Mouse (Mus musculus) liver, embryonic 13.5 days (tissue): ENCODE data around the gene Chn1. TPM values are rescaled to one million over a fixed set of nuclear protein-coding genes. Genes with fewer than 3 reads are reported as not detected.

Experiments
- ATAC-seq: fragments of 200-750 bp; cut with Nextera tagmentation; 2 replicates; pipeline ENCODE4 v1.8.0; 2017; ENCODE audit warnings: low read depth, mild to moderate bottlenecking, moderate number of reproducible peaks, moderate library complexity
- DNase-seq: peaks from one replicate; pipeline ENCODE4 v3.0.0; 2022
- H3K27ac ChIP-seq: fragments of 300-500 bp; sonication (generic); 2 replicates; pipeline ENCODE4 v1.5.1; 2015; ENCODE audit warnings: moderate library complexity, mild to moderate bottlenecking, inconsistent platforms
- H3K27me3 ChIP-seq: fragments of 300-500 bp; sonication (generic); 2 replicates; pipeline ENCODE4 v1.6.1; 2015; ENCODE audit warnings: mild to moderate bottlenecking, inconsistent platforms
- H3K36me3 ChIP-seq: fragments of 300-500 bp; sonication (generic); 2 replicates; pipeline ENCODE4 v1.6.1; 2015; ENCODE audit warnings: mild to moderate bottlenecking, inconsistent platforms
- H3K4me1 ChIP-seq: fragments of 300-500 bp; sonication (generic); replicated peaks from 2 replicates; pipeline ENCODE4 v1.6.1; 2015; ENCODE audit warnings: inconsistent platforms
- H3K4me2 ChIP-seq: fragments of 300-500 bp; sonication (generic); 2 replicates; pipeline ENCODE4 v1.6.1; 2015; ENCODE audit warnings: inconsistent platforms, mild to moderate bottlenecking, moderate library complexity
- H3K4me3 ChIP-seq: fragments of 300-500 bp; sonication (generic); replicated peaks from 2 replicates; pipeline ENCODE4 v1.5.1; 2015; ENCODE audit warnings: mild to moderate bottlenecking, inconsistent platforms
- H3K9ac ChIP-seq: fragments of 300-500 bp; sonication (generic); 2 replicates; pipeline ENCODE4 v1.6.1; 2015; ENCODE audit warnings: mild to moderate bottlenecking, inconsistent platforms
- H3K9me3 ChIP-seq: fragments of 300-500 bp; sonication (generic); replicated peaks from 2 replicates; pipeline ENCODE4 v1.6.1; 2016; ENCODE audit warnings: inconsistent platforms
- WGBS: fragments of 180-500 bp; shearing (Covaris S2); methylation state at CpG from one replicate; pipeline ENCODE4 v1.1.7; 2015; ENCODE audit not compliant: insufficient replicate concordance; 5-methylcytosine and 5-hydroxymethylcytosine counted together
- polyA plus RNA-seq: library from polyadenylated mRNA; unstranded; fragments of >200 nt; fragmentation: Nextera tagmentation; extraction: Ambion mirVana; gene quantifications from 2 replicates; pipeline ENCODE4 v1.2.1, GENCODE M21; 2015

The Chn1 gene
- polyA plus RNA-seq, 1 experiment from 2014 or later, result 0.96 TPM

GRCm38 (mm10) chr2:73660566-73661134 lies 114.5 kb downstream of the Chn1 start:
- Histone ChIP-seq H3K4me3 (no peak overlapping the region), H3K9ac (no peak overlapping the region), H3K4me2 (no peak overlapping the region), H3K27me3 (no peaks in the 10 kb centered on the region), H3K4me1 (no peaks in the 10 kb centered on the region), H3K9me3 (no peaks in the 10 kb centered on the region), H3K27ac (no peak overlapping the region), H3K36me3 (no peaks in the 10 kb centered on the region)
- WGBS, result 77% methylated on average over 11 of the region's 11 CpGs
- ATAC-seq, result no peak
- no peak for DNase-seq

- H3K27ac ChIP-seq, result no peak overlapping the region
- H3K4me3 ChIP-seq, result no peak overlapping the region
- H3K9ac ChIP-seq, result no peak overlapping the region
- no peaks in the 10 kb centered on the region for H3K36me3 ChIP-seq
- ATAC-seq, result no peak
- no peak for DNase-seq
- WGBS, result 44% methylated on average over 18 of the region's 18 CpGs
- H3K27me3 ChIP-seq, result no peaks in the 10 kb centered on the region
- no peak overlapping the region for H3K4me2 ChIP-seq
- no peaks in the 10 kb centered on the region for H3K9me3 ChIP-seq
- no peaks in the 10 kb centered on the region for H3K4me1 ChIP-seq
These were observed 115.2 kb downstream of the Chn1 start for GRCm38 (mm10) chr2:73659726-73660565.

- Histone ChIP-seq H3K27me3 (no peaks in the 10 kb centered on the region), H3K27ac (no peak overlapping the region), H3K4me2 (no peak overlapping the region), H3K36me3 (no peaks in the 10 kb centered on the region), H3K4me1 (no peaks in the 10 kb centered on the region), H3K9ac (no peak overlapping the region), H3K4me3 (no peak overlapping the region), H3K9me3 (no peaks in the 10 kb centered on the region)
- no peak for DNase-seq
- no peak for ATAC-seq
- 57% methylated on average over 8 of the region's 8 CpGs for WGBS
These were observed 116.1 kb downstream of the Chn1 start for GRCm38 (mm10) chr2:73659041-73659440.

GRCm38 (mm10) chr2:73657961-73658360 lies 117.2 kb downstream of the Chn1 start:
- Histone ChIP-seq H3K4me2 (no peak overlapping the region), H3K27me3 (no peaks in the 10 kb centered on the region), H3K9me3 (no peaks in the 10 kb centered on the region), H3K4me1 (no peaks in the 10 kb centered on the region), H3K36me3 (no peaks in the 10 kb centered on the region), H3K27ac (no peak overlapping the region), H3K4me3 (no peak overlapping the region), H3K9ac (no peak overlapping the region)
- DNase-seq, result no peak
- WGBS, result 67% methylated on average over 3 of the region's 3 CpGs
- ATAC-seq, result no peak

- Histone ChIP-seq H3K9me3 (no peaks in the 10 kb centered on the region), H3K36me3 (no peaks in the 10 kb centered on the region), H3K4me1 (no peaks in the 10 kb centered on the region), H3K27ac (no peak overlapping the region), H3K27me3 (no peaks in the 10 kb centered on the region), H3K9ac (no peak overlapping the region), H3K4me2 (no peak overlapping the region), H3K4me3 (no peak overlapping the region)
- DNase-seq, result no peak
- WGBS, result 65% methylated on average over 7 of the region's 7 CpGs
- no peak for ATAC-seq
These were observed 118.0 kb downstream of the Chn1 start for GRCm38 (mm10) chr2:73657151-73657550.

- Histone ChIP-seq H3K36me3 (no peaks in the 10 kb centered on the region), H3K4me3 (no peak overlapping the region), H3K4me2 (no peak overlapping the region), H3K9ac (no peak overlapping the region), H3K27ac (no peak overlapping the region), H3K4me1 (no peaks in the 10 kb centered on the region), H3K27me3 (no peaks in the 10 kb centered on the region), H3K9me3 (no peaks in the 10 kb centered on the region)
- DNase-seq (no peak), ATAC-seq (no peak)
- 63% methylated on average over 4 of the region's 4 CpGs for WGBS
These were observed 119.5 kb downstream of the Chn1 start for GRCm38 (mm10) chr2:73655663-73656062.

- no peak overlapping the region for H3K4me2 ChIP-seq
- no peaks in the 10 kb centered on the region for H3K9me3 ChIP-seq
- WGBS, result 61% methylated on average over 1 of the region's 1 CpGs
- H3K4me3 ChIP-seq, result no peak overlapping the region
- no peaks in the 10 kb centered on the region for H3K36me3 ChIP-seq
- H3K27ac ChIP-seq, result no peak overlapping the region
- no peak overlapping the region for H3K9ac ChIP-seq
- DNase-seq (no peak), ATAC-seq (no peak)
- H3K27me3 ChIP-seq, result no peaks in the 10 kb centered on the region
- no peaks in the 10 kb centered on the region for H3K4me1 ChIP-seq
These were observed 120.3 kb downstream of the Chn1 start for GRCm38 (mm10) chr2:73654892-73655243.

GRCm38 (mm10) chr2:73654059-73654891 lies 120.9 kb downstream of the Chn1 start:
- Histone ChIP-seq H3K27ac (no peak overlapping the region), H3K9ac (no peak overlapping the region)
- WGBS, result 49% methylated on average over 4 of the region's 4 CpGs

GRCm38 (mm10) chr2:73637688-73638087 lies 137.5 kb downstream of the Chn1 start:
- Histone ChIP-seq H3K4me2 (no peak overlapping the region), H3K27ac (no peak overlapping the region), H3K9me3 (no peaks in the 10 kb centered on the region), H3K9ac (no peak overlapping the region), H3K36me3 (no peaks in the 10 kb centered on the region), H3K27me3 (no peaks in the 10 kb centered on the region), H3K4me1 (no peaks in the 10 kb centered on the region), H3K4me3 (no peak overlapping the region)
- no peak for DNase-seq
- 70% methylated on average over 6 of the region's 6 CpGs for whole genome bisulfite sequencing
- no peak for ATAC-seq

More at GRCm38 (mm10) chr2:73654059-73654891, 120.9 kb downstream of the Chn1 start:
- Histone ChIP-seq H3K4me3 (no peak overlapping the region), H3K4me1 (no peaks in the 10 kb centered on the region), H3K36me3 (no peaks in the 10 kb centered on the region), H3K4me2 (no peak overlapping the region), H3K27me3 (no peaks in the 10 kb centered on the region), H3K9me3 (no peaks in the 10 kb centered on the region)
- ATAC-seq (no peak), DNase-seq (no peak)

- no peak for ATAC-seq
- WGBS, result 62% methylated on average over 3 of the region's 3 CpGs
These were observed 138.8 kb downstream of the Chn1 start for GRCm38 (mm10) chr2:73636387-73636786.

GRCm38 (mm10) chr2:73631816-73632215 lies 143.3 kb downstream of the Chn1 start:
- ATAC-seq (no peak), DNase-seq (no peak)
- Histone ChIP-seq H3K9ac (no peak overlapping the region), H3K27me3 (no peaks in the 10 kb centered on the region), H3K4me1 (no peaks in the 10 kb centered on the region), H3K4me3 (no peak overlapping the region), H3K4me2 (no peak overlapping the region), H3K36me3 (no peaks in the 10 kb centered on the region), H3K27ac (no peak overlapping the region), H3K9me3 (no peaks in the 10 kb centered on the region)
- WGBS, result 69% methylated on average over 7 of the region's 7 CpGs

More at GRCm38 (mm10) chr2:73636387-73636786, 138.8 kb downstream of the Chn1 start:
- no peak overlapping the region for H3K9ac ChIP-seq
- H3K4me1 ChIP-seq, result no peaks in the 10 kb centered on the region
- no peak overlapping the region for H3K4me3 ChIP-seq
- H3K27ac ChIP-seq, result no peak overlapping the region
- H3K36me3 ChIP-seq, result no peaks in the 10 kb centered on the region
- DNase-seq, result no peak
- no peaks in the 10 kb centered on the region for H3K27me3 ChIP-seq
- H3K4me2 ChIP-seq, result no peak overlapping the region
- no peaks in the 10 kb centered on the region for H3K9me3 ChIP-seq
